Mouse (Mus musculus) brain, embryonic 14.5 days (tissue): Measurements from ENCODE around the gene Taf7l.

Experiments used
- CTCF ChIP-seq: fragments of 200-500 bp; IDR thresholded peaks from 2 replicates; pipeline ENCODE4 v1.5.1; 2012; ENCODE audit warnings: inconsistent platforms, mild to moderate bottlenecking, moderate library complexity, borderline replicate concordance; ENCODE audit not compliant: insufficient read depth, insufficient read length; ENCODE audit errors: extremely low read depth
- POLR2A ChIP-seq: fragments of 200-500 bp; IDR thresholded peaks from 2 replicates; pipeline ENCODE4 v1.6.1; 2012; ENCODE audit warnings: mild to moderate bottlenecking, inconsistent platforms, borderline replicate concordance; ENCODE audit not compliant: poor library complexity, insufficient read depth, insufficient read length, severe bottlenecking; ENCODE audit errors: extremely low read depth

GRCm38 (mm10) chrX:134424263-134424662, 52.0 kb downstream of the Taf7l start:
- no peak for TF ChIP-seq CTCF
- TF ChIP-seq POLR2A, result no peak
